Mouse (Mus musculus) cerebral cortex, adult 2 months (tissue): ENCODE data around the gene Kctd2.

Source experiments
- WGBS: fragments of 180-500 bp; shearing (Covaris S2); methylation state at CpG from one replicate; pipeline ENCODE4 v1.1.7; 2018; 5-methylcytosine and 5-hydroxymethylcytosine counted together

The Kctd2 gene

DNA sequence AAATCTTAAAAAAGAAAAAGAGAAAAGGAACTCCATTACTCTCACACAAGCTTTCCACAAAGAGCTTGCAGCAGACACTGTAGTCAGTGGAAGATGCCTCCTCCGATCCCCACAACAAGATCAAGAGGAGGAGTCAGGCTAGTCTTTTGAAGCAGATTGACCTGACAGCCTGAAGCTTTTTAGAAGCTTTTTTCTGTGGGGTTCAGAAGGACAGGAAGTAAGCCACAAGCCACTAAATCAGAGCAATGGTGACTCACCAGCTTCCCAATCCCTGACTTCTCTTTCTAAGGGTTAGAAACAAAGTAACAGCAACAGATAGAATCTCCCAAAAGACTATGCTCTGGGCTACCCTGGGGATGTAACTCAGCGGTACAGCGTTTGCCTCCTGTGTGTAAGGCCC, 19.4 kb downstream of the Kctd2 start:
- 84% methylated on average over 3 of the region's 3 CpGs for WGBS

DNA sequence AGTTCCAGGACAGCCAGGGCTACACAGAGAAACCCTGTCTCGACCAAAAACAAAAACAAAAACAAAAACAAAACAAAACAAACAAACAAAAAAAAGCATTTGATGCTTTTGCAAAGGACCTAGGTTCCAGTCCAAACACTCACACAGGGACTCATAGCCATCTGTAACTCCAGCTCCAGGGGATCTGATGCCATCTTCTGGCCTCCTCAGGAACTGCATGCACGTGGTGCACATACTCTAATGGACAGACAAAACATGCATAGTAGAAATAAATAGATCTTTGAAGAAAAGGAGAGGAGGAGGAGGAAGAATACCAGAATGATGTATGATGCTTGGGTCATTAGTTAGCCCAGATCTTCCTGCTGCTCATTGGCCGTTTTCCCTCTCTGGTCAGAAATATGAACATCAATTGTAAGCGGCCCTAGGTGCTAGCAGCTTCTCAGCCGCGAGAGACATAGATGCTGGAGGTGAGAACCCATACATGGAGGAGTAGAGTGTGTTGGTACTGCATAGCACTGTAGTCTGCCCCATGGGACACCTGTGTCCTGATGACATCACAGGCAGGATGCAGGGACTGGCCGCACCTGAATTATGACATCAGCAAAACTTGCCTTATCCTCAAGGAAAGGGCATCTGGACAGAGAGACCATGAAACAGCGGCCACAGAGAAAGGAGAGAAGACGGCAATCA, 20.1 kb downstream of the Kctd2 start, which contains the start of gene Trim80:
TSS of gene Trim80 (plus strand) at position 640 of the 690 bp plus-strand sequence.
- 96% methylated on average over 9 of the region's 9 CpGs for WGBS

GRCm38 (mm10) chr11:115441417-115441816, 21.5 kb downstream of the Kctd2 start:
- 65% methylated on average over 15 of the region's 15 CpGs for WGBS

GRCm38 (mm10) chr11:115446906-115447305, 27.0 kb downstream of the Kctd2 start:
- 77% methylated on average over 3 of the region's 3 CpGs for WGBS

- WGBS: 93% methylated on average over 11 of the region's 11 CpGs
Observed at GRCm38 (mm10) chr11:115447321-115447885, 27.5 kb downstream of the Kctd2 start.

DNA sequence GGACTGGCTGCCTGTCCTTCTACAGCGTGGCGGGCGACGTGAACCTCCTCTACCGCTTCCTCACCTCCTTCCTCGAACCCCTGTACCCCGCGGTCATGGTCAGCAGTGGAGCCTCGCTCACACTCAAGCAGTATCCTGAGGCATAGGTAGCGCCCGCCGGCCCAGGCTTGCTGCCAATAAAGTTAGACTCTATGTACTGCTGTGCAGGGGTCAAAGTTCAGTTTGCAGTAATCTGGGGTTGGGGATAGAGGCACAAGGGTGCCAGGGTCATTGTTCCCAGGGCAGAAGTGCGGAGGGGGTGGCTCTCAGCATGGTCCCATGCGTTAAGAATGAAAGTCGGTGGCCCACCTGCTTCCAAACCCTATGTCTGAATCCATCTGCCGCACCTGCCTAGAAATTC, 28.1 kb downstream of the Kctd2 start:
- whole genome bisulfite sequencing: 90% methylated on average over 16 of the region's 16 CpGs

DNA sequence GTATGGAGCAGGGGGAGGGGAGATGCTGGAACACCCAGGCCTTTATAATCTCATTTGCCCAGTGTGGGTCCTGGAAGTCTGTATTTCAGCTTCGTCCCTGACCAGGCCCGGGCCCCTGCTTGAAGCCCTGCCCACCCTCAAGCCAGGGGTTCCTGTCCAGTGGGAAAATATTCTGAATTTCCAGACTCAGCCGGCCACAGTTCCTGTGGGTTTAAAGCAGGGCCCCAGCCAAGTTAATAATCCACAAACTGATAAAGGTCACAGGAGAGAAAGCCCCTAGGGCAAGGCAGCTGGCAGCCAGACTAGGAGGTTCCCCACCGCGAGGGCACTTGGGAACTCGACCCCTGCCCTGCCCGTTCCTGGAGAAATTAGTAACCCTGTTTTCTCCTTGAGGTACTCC, 29.1 kb downstream of the Kctd2 start:
- 81% methylated on average over 7 of the region's 7 CpGs for WGBS

DNA sequence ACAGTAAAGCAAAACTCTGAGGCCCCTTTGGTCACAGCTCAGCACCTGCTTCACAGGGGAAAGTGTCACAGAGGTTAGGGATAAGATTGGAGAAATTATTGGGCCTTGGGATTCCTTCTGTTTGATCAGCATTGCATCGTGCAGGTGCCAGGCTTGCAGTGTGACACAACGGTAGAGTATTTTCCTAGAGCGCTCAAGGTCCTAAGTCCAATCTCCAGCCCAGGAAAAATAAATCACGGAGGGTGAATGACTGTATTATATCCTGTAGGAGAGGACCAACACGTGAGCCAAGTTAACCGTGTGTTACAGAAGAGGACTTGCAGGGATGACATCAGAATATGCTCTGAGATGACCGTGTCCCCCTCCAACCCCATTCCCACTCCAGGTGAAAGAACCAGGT, 30.2 kb downstream of the Kctd2 start:
- 89% methylated on average over 7 of the region's 7 CpGs for WGBS

DNA sequence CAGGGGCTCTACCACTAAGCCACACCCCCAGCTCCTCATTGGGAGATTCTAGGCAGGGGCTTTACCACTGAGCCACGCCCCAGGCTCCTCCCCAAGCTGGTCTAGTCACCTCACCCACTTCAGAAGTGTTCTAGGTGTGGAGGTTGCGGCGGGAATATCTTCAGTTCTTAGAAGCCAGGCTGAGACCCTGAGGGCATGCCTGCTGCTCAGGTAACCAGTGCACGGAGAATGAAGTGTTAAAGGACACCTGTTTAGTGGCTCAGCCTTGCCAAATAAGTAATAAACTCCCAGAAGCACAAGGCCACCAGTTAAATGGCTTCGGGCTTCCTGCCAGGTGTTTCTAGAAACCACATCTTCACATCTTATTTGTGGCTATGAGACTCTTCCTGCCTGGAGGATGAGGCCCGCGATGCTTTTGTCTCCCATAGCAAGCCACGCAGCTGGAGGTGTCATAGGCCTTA, 31.9 kb downstream of the Kctd2 start:
- 77% methylated on average over 8 of the region's 8 CpGs for WGBS

- WGBS: 78% methylated on average over 7 of the region's 7 CpGs
Observed at GRCm38 (mm10) chr11:115452281-115452860, 32.4 kb downstream of the Kctd2 start.

GRCm38 (mm10) chr11:115453306-115453705, 33.4 kb downstream of the Kctd2 start:
- WGBS: 77% methylated on average over 4 of the region's 4 CpGs

GRCm38 (mm10) chr11:115454822-115455221, 34.9 kb downstream of the Kctd2 start:
- whole genome bisulfite sequencing: 87% methylated on average over 6 of the region's 6 CpGs

DNA sequence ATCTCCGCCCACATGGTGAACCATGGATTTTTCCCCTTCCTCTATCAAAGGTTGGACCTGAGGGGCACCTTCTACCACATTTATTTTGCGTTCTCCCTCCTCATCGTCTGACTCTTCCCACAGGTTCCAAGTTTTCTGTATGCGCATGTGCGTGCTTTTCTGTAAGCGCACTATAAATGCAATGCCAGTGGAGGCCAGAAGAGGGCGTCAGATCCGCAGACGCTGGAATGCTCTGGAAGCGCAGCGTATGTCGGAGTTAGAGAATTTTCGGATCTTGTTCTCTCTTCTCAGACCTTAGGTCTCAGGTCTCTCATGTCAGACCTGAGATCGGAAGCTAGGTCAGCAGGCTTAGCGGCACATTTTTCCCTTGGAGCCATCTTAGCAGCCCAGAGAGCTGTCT, 35.7 kb downstream of the Kctd2 start:
- 89% methylated on average over 15 of the region's 15 CpGs for WGBS

DNA sequence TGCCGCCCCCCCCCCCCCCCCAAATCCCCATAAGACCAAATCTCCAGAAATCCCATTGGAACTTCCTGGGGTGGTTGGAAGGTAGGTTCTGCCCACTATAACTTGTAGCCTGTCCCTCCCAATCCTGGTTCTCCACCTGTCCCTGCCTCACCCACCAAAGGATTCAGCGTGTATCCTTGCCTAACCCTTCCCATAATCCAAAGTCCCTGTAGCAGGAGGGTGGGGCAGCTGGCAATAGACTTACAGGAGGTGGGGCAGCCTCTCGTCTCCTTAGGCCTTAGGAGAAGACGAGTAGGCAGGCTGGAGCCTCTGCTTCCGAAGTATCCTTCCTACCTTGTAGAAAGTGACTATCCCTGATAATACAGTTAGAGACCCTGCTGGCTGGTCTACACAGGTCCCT, 36.3 kb downstream of the Kctd2 start:
- WGBS: 90% methylated on average over 5 of the region's 5 CpGs

DNA sequence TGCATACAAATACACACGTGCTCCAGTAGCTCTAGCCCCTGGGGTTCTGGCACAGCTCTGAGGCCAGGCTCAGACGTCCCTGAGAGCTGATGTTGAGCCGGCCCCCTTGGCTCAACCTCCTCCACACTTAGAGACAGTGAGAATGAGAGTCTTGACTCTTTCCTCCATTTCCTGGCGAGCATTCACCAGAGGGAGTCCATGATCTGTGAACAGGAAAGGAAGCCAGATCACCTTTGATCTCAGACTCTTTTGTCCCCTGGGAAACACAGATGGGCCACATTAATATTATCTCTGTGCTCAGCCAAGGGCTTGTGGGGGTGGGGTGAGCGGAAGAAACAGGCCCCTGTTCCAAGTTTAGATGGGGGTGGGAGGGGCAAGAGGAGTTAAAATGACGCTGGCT, 37.5 kb downstream of the Kctd2 start:
- whole genome bisulfite sequencing: 50% methylated on average over 6 of the region's 6 CpGs

DNA sequence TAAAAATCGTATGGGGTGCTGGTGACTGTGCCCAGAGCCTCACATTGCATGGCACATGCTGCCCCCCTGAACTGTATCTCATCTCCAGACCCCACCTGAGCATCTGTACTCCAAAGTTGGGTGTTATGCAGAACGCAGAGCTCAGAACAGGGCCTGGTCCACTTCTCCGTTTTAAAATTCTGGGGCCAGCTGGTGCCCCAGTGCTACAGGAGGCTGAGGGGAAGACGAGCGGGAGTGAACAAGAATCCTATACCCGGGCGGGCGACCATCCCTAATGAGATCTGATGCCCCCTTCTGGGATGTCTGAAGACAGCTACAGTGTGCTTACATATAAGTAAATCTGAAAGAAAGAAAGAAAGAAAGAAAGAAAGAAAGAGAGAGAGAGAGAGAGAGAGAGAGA, 41.0 kb downstream of the Kctd2 start:
- WGBS: 54% methylated on average over 8 of the region's 8 CpGs

- WGBS: 79% methylated on average over 5 of the region's 5 CpGs
Observed at GRCm38 (mm10) chr11:115461846-115462242, 41.9 kb downstream of the Kctd2 start.

- 79% methylated on average over 16 of the region's 16 CpGs for WGBS
Observed at GRCm38 (mm10) chr11:115462243-115462891, 42.4 kb downstream of the Kctd2 start, which contains the start of gene Slc16a5. Gene Slc16a5, plus strand, starts transcription at chr11:115462474.

DNA sequence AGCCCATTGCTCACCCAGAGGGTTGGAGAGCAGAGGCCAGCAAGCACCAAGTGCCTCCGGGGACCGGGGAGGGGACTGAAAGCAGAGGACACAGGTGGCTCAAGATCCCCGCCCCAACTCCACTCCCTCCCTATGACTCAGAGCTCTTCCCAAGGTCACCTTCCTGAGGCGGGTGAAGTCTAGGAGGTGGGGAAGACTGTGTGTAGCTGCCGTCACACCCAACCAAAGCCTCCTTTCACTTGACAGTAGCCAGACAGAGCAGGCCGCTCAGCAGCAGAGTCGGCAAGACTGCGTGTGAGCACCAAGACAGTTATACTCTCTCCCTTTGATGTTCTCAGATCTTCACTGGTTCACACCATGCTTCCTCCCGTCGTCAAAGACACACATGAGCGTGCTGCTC, 43.5 kb downstream of the Kctd2 start:
- WGBS: 84% methylated on average over 11 of the region's 11 CpGs

GRCm38 (mm10) chr11:115464851-115465250, 44.9 kb downstream of the Kctd2 start:
- WGBS: 83% methylated on average over 8 of the region's 8 CpGs

DNA sequence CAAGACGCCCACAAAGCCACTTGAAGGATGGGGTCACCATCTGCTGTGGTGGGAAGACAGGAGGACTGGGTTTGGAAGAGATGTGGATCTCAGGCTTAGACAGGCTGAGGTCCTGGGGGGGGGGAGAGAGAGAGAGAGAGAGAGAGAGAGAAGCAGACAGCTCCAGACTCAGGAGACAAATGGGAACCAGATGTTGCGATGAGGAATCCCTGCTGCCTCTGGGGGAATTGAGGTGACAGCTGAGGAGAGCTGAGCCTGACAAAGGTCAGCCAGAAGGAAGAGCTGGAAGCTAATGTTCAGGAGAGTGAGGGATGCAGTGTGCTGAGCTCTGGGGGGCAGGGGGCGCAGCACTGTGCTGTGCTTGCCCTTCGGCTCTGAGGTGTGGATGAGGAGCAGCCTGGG, 47.3 kb downstream of the Kctd2 start:
- WGBS: 89% methylated on average over 4 of the region's 4 CpGs

DNA sequence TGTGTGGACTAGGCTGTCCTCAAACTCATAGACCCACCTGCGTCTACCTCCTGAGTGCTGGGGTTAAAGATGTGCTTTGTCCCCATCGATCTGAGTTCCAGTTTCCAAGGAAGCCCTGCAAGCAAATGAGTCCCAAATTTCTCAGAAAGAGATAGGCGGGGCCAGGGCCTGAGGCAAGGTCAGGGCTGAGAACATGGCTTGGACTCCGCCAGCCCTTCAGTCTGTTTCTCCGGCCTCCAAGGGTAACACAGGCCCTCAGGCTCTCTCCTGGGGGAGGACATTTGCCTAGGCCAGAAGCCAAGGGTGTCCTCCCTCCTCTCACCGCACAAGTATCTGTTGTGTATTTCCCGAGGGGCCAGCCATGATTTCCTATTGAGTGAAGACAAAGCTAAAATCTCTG, 52.3 kb downstream of the Kctd2 start:
- WGBS: 91% methylated on average over 7 of the region's 7 CpGs
